Mouse (Mus musculus) urinary bladder, postnatal 14 days (tissue): ENCODE results near the gene Psmb4.
"Not testable (repeated sequence)": the region's sequence is repeated elsewhere in the genome, so short reads cannot be mapped to it uniquely, and the experiment has no call there.

Source experiments
- DNase-seq: peaks from one replicate; pipeline ENCODE4 v3.0.0; 2021; ENCODE audit warnings: low spot score

The Psmb4 gene

DNA sequence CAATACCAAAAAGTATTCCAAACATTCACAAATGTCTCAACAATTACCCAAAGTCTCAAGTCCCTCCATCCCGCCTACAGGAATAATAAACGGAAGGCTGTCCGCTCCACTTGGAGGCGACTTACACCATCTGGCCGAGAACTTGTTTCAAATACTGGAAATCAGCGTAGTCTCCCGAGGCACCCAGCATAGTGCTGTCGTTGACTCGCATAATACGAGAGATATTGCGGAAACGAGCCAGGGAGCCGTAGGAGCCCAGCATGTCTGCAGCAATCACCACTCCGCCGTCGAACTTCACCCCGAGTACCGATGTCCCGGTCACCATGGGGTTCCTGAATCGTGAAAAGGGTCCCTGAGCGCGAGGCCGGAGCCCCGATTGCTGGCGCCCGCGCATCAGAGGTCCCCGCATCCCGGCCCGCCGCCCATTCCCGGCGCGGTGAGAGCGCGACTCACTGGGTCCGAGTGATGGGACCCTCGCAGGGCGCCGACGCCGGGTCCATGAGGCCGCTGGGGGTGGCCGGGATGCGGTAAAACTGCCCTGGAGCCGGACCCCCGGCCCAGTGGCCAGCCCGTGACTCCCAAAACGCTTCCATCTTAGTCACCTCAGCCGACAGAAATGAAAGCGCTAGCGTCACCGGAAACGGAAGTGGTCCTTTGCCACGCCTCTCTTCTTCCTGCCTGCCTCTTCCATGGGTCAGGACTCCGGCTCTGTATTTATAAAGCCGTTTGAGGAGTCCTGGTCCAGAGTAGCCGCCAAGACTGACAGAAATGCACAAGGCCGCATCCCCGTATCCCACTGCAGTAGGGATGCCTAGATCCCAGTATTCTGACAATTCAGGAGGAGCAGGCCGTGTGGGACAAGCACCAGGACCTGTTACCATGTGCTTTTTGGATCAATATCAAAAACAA lies at the start of gene Psmb4:
Gene Psmb4, minus strand, starts transcription at position 646 of the 909 bp plus-strand sequence.
- DNase-seq = peak; percentile 87

GRCm38 (mm10) chr3:94936147-94936546 lies 49.4 kb upstream of the Psmb4 start:
- DNase-seq = not testable (repeated sequence)

- peak; percentile 77 for DNase-seq
Measured at GRCm38 (mm10) chr3:94935332-94935731, 48.6 kb upstream of the Psmb4 start.

DNA sequence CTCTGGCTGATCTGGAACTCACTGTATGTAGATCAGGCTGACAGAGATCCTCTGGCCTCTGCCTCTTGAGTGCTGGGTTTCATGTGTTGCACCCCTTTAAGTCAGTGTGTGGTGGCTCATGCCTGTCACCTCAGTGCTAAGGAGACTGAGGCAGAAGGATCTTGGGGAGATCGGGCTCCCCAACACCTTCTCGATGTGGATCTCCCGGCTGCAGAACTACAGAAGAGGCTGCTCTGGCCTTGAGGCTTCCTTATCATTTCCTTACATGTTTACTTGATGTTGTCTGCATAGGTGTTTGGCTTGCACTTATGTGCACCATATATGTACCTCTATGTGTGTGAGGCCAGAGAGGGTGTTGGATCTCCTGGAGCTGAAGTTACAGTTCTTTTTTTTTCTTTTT lies 47.8 kb upstream of the Psmb4 start:
- not testable (repeated sequence) for DNase-seq

DNA sequence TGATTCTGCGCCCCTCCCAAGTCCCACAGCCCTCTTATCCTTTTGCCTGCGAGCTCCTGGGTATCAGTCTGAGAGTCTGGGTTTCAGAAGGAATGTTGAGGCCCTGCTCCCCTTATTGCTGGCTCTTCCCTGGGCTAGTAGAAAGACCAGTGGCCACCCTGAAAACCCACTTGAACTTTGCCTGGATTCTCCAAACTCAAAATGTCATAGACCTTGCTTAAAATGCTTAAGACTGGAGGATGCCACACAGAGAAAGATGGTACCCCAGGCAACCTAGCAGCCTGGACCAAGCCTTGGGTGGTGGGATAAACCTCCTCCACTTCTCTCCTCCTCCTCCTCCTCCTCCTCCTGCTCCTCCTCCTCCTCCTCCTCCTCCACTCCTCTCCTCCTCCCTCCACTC lies 46.8 kb upstream of the Psmb4 start:
- DNase-seq = not testable (repeated sequence)

DNA sequence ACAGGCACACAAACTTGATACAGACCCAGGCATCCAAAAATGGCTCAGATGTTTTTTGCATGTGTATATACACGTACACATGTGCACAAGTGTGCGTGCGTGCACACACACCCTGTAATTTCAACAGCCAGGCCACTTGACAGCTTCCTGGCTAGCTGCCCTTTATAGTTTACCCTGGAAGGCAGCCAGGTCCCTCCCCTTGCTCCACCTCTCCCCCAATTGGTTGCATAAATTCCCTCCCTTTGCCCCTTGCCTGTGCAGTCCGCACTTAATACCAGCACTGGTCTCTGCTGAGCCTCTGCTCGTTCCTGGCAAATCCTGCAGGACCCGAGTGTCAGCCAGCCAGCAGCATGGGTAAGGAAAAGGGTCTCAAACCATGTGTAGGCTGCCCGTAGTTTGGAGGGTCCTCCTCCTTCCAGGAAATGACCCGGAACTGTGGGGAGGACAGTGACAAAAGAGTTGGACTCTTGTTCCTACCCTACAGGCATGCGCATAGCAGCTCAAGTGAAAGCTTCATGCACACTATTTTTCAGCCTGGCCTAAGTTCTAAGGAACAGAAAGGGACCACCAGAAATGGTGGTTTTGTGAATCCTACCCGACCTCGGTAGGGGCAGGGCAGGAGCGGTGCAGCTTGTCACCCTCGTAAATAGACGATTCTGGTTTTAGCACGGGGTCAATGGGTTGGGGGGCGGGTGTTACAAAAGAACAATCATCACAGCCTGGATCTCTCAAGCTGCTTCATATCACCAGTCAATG lies 46.2 kb upstream of the Psmb4 start, which contains the start of gene Selenbp1:
Gene Selenbp1, plus strand, starts transcription at position 248 of the 756 bp plus-strand sequence.
- DNase-seq = peak; percentile 88

DNA sequence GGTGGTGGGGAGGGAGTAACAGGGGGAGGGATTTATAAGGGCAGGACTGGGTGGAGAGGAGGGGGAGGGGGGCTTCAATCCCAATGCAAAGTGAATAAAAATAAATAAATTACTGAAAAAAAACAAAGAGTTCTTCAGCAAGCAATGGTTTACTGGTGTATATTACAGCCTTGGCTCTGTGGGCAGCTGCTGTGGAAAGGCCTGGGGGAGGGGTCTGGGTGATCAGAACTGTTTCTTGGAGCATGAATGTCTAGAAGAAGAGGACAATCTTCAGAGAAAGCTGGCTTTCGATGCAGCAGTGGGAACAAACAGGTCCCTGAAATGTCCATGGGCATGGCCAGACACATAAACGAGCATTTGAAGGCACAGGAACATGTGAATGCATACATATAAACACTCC lies 45.5 kb upstream of the Psmb4 start:
- not testable (repeated sequence) for DNase-seq

- not testable (repeated sequence) for DNase-seq
Measured at GRCm38 (mm10) chr3:94931427-94932082, 44.8 kb upstream of the Psmb4 start.

- not testable (repeated sequence) for DNase-seq
Measured at GRCm38 (mm10) chr3:94930386-94931266, 43.9 kb upstream of the Psmb4 start.

DNA sequence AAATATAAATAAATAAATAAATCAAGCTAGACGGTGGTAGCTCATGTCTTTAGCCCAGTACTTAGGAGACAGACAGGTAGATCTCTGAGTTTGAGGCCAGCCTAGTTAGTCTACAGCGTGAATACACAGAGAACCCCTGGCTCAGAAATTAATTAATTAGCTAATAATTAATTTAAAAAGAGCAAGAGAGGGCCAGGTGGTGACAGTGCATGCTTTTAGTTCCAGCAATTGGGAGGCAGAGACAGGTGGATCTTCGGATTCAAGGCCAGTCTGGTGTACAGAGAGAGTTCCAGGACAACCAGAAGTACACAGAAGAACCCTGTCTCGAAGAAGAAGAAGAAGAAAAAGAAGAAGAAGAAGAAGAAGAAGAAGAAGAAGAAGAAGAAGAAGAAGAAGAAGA lies 42.2 kb upstream of the Psmb4 start:
- not testable (repeated sequence) for DNase-seq

DNA sequence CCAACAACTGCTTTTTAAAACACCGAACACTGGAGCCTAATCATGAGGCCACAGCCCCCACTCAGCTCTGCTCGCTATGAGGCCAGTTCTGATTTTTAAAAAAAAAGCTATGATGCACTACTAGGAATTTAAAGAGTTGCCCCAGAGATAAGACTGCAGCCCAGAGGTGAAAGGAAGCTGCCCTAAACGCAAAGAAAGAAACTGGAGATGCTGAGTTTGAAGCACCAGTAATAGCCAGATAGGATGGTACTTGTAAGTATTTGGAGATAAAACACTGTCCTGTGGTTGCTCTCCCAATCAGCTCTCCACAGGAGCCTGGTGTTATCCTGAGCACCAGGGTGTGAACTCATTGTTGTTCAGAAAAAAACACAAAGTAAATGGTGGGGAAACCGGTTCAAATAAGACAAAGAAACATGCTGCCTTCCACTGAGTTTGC lies 39.6 kb upstream of the Psmb4 start:
- not testable (repeated sequence) for DNase-seq

DNA sequence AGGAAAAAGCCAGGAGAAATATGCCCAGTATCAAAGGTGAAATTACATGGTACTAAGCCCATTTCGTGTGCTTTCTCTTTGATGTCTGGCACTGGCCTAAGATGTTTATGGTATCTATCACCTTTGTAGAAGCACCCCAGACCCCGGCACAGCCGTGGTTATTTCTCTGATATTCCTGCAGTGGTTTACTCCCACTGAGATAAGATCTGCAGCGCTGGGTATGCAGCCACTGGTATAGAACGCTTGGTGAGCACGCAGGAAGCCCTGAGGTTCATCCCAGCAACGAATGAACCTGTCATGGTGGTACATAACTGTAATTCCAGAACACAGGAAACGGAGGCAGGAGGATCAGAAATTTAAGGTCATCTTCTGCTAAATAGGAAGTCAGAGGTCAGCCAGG lies 37.9 kb upstream of the Psmb4 start:
- DNase-seq = no peak

- no peak for DNase-seq
Measured at GRCm38 (mm10) chr3:94922333-94922732, 35.6 kb upstream of the Psmb4 start.

DNA sequence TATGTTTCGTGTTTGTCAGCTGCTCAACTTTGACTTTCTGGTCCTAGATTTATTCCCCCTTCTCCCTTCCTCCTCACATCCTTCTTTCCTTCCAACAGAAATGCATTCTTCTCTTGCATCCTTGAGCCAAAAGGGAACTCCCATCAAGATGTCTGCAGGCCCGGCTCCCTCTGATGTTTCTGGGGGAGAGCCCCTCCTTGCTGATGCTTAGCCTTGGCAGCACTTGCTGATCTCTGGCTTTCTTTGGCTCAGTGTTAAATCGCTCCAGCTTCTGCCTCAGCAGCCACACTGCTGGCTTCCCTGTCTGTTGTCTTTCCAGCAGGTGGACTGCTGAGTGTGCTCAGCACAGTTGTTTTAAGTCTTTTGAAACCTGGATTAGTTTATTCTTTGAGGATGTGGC lies 34.3 kb upstream of the Psmb4 start:
- DNase-seq = peak; percentile 31

DNA sequence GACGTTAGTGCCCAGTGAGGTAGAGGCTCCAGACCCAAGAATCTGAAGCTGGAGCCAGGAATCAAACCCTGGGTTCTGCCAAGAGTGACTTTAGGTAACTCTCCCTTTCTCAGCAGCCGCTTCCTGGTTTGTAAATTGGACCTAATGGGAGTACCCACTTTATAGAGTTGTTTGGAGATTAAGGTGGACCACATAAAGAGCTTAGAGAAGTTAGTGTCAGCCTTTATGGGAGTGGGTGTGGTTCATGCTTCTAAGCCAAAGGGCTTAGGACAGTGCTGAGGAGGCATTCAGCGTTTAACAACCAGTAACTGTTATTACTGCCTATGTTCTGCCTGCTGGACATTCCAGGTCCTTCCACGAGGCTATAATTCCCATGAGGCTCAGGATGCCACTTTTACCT lies 32.1 kb upstream of the Psmb4 start:
- DNase-seq = no peak

GRCm38 (mm10) chr3:94917816-94918361 lies 31.1 kb upstream of the Psmb4 start:
- DNase-seq = peak; percentile 36

- no peak for DNase-seq
Measured at GRCm38 (mm10) chr3:94915903-94916741, 29.4 kb upstream of the Psmb4 start.

DNA sequence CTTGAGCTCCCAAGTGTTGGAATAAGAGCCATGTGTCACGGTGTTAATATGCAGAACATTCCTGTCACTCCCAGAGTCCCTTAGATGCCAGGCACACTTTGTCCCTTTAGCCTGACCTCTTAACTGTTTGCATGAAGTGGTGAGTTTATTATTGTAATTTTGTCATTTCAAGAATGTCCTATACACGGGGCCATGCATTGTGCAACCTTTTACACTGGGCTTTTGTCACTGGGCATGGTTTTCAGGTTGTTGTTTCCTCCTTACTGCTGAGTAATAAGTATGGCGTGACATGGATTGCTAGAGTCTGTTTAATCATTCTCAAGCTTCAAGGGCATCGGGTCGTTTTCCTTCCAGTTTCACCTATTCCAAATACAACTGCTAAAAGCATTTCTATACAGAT lies 27.0 kb upstream of the Psmb4 start:
- no peak for DNase-seq

DNA sequence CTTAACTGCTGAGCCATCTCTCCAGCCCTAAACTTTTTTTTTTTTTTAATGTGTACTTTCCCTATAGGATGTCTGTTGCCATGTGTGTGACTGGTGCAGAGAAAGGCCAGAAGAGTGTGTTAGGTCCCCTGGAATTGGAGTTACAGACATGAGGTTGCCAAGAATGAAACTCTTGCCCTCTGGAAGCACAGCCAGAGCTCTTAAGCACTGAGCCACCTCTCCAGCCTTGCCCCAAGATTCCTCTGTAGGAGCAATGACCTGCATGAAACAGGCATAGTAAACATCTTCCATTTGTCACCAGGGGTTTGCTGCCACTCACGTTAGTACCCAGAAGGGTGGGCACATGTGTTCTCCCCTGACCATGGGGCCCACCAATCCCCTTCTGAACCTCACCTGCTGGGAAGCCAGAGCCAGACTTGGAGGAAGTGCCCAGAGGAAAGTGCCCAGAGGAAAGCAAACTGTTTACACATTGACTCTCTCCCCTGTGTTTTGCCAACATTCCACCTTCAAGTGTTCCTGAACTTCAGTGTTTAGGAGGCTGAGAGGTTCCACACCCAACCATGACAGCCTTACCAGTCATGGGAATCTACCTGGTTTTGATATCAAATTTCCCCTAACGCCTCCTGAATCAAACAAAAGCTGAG lies 24.4 kb upstream of the Psmb4 start:
- no peak for DNase-seq

- no peak for DNase-seq
Measured at GRCm38 (mm10) chr3:94906482-94906881, 19.7 kb upstream of the Psmb4 start.
